Mouse (Mus musculus): Measurements from ENCODE around the gene Fabp7.

The Fabp7 gene

GRCm38 (mm10) chr10:57799486-57799885, 14.8 kb downstream of the Fabp7 start:
- CTCF ChIA-PET, result no interaction called here

DNA sequence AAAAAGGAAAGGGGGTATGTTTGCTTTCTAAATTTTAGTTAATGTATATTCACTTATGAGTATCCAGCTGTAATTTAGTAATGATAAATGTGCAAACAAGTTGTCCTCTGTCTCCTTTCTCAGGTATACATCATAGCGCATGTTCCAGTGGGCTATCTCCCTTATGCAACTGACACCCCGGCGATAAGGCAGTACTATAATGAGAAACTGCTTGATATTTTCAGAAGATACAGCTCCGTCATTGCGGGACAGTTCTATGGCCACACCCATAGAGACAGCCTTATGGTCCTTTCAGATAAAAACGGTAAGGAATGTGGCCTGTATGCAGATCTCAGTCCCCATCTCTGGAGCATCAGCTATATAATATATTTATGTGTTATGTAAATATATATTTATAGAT, 23.1 kb downstream of the Fabp7 start:
- CTCF ChIA-PET, result no interaction called here

DNA sequence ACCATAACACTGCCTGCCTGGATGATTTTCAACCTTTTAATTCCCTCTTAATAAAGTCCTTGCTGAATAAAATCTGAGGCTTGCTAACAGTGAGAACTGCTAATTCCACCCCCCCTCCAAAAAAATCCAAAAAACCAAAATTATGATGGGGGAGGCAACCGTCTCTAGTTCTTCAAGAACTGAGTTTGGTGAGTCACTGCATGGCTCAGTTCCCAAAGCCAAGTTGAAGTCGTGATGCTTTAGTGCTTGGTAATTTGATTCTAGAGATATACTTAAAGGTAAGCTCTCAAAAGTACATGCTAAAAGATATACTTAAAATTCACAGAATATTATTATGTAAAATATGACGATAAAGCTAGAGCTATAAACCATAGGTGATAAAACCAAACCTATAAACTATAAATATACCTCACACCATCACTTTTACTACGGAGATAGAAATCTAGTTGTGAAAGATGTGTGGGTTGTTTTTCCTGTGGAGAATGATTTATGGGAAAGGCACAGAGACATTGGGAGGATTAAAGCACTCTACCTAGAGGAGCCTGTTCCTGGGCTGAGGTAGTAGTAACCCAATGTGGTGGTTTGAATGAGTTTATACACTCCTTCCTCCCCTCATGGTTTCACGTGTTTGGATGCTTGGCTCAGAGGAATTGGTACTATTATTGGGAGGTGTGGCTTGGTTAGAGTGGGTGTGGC, 27.6 kb downstream of the Fabp7 start:
- CTCF ChIA-PET, result no interaction called here

DNA sequence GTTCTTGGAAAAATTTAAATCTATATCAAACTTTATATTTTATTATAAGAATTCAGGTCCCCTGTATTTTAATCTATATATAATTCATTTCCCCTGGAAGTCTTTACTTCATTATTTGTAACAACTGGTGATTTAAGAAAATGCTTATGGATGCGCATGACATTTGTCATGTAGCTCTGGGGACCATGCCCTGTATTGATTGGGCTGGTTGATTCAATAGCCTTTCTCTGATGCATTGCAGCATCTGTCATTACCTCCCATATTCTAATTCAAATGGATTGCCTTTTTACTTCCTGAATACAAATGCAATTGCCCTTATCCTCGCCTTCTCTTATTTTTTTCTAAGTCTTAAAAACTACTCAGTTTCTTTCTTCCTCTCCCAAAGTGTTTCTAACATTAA, 29.6 kb downstream of the Fabp7 start:
- CTCF ChIA-PET, result no interaction called here

- CTCF ChIA-PET, result no interaction called here
These were observed 31.2 kb downstream of the Fabp7 start for GRCm38 (mm10) chr10:57815869-57816268.

DNA sequence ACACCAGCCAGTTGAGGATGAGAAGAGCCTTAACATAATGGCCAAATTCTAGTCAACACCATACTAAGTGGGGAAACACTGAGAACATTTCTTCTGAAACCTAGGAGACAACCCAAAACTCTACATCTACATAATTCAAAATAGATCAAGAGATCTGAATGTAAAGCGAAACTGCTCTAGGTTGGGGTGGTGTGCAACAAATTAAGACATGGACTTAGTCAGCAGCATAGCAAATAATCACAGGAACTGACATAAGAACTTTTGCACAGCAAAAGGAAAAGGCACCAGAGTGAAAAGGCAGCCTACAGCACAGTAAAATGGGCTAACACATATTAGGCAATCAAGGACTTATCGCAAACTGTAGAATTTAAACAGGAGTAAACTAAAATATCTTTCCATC, 34.5 kb downstream of the Fabp7 start:
- CTCF ChIA-PET, result no interaction called here

DNA sequence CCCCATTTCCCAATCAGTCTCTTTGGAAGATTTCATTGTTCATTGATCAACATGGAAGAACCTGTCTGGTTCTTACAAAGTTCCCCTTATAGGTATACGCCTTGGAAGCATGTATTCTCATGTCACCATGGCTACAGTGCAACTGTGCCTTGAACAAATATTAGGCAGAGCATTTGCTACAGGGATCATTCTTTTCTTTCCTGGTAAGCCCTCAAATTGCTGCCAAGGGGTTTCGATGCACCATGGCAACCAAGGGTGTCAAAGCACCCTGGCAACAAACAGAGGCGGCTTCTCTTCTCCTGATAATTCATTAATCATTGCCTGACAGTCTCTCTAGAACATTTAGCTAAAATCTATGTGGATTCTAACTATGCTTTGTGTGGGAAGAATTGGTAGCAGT, 37.8 kb downstream of the Fabp7 start:
- CTCF ChIA-PET, result no interaction called here

- CTCF ChIA-PET, result no interaction called here
These were observed 44.0 kb downstream of the Fabp7 start for GRCm38 (mm10) chr10:57828649-57829048.

- CTCF ChIA-PET, result no interaction called here
These were observed 44.9 kb downstream of the Fabp7 start for GRCm38 (mm10) chr10:57829621-57830020.

- CTCF ChIA-PET, result no interaction called here
These were observed 50.4 kb downstream of the Fabp7 start for GRCm38 (mm10) chr10:57835094-57835493.

- CTCF ChIA-PET, result no interaction called here
These were observed 51.3 kb downstream of the Fabp7 start for GRCm38 (mm10) chr10:57835982-57836381.

All from spleen, embryonic (tissue).